Mouse (Mus musculus) ovary, adult 10 weeks (tissue): Measurements from ENCODE around the gene Zbtb11. TPM values are rescaled to one million over a fixed set of nuclear protein-coding genes. Genes with fewer than 3 reads are reported as not detected.

Experiments
- polyA plus RNA-seq: library from polyadenylated mRNA; stranded (reverse); fragments of 350-450 nt; fragmentation: Illumina TruSeq; extraction: RNeasy Lipid Tissue Mini Kit (QIAGEN cat#74804); gene quantifications from one replicate; pipeline ENCODE4 v1.2.3, GENCODE M21; 2014

The Zbtb11 gene
- 36.2 TPM for polyA plus RNA-seq

GRCm38 (mm10) chr16:55973431-55974255 is at the start of gene Zbtb11:
Zbtb11 (plus strand) TSS chr16:55973883.

GRCm38 (mm10) chr16:55934453-55935037 is 39.1 kb upstream of the Zbtb11 start, which contains the start of gene Cep97:
Cep97 (minus strand) TSS chr16:55934855.

GRCm38 (mm10) chr16:55966212-55966871 is 7.3 kb upstream of the Zbtb11 start, which contains the start of gene Rpl24:
Rpl24 (plus strand) TSS chr16:55966275.

GRCm38 (mm10) chr16:56029661-56030082 is 56.0 kb downstream of the Zbtb11 start, which contains the start of gene Pcnp:
Pcnp (minus strand) TSS chr16:56029739.

GRCm38 (mm10) chr16:56037138-56038010 is 63.7 kb downstream of the Zbtb11 start, which contains the start of gene Trmt10c:
Trmt10c (minus strand) TSS chr16:56037819.

GRCm38 (mm10) chr16:56048038-56048437 is 74.4 kb downstream of the Zbtb11 start, which contains the start of gene Senp7:
Senp7 (plus strand) TSS chr16:56048338.

Other genes starting within 250 kb of the Zbtb11 start
- gene Nfkbiz, start 135.0 kb upstream of the Zbtb11 start, polyA plus RNA-seq = 6.5 TPM
- gene Nxpe3, start 78.6 kb upstream of the Zbtb11 start, polyA plus RNA-seq = 1.3 TPM
- 23.1 TPM for gene Cep97, start 39.0 kb upstream of the Zbtb11 start, polyA plus RNA-seq
- 824 TPM for gene Rpl24, start 7.6 kb upstream of the Zbtb11 start, polyA plus RNA-seq
- gene Pcnp, start 55.9 kb downstream of the Zbtb11 start, polyA plus RNA-seq = 398 TPM
- gene Trmt10c, start 63.9 kb downstream of the Zbtb11 start, polyA plus RNA-seq = 64.6 TPM
- gene Senp7, start 74.5 kb downstream of the Zbtb11 start, polyA plus RNA-seq = 65.9 TPM
- 0.37 TPM for gene Impg2, start 230.4 kb downstream of the Zbtb11 start, polyA plus RNA-seq